Mouse (Mus musculus): Measurements from ENCODE around the gene Nmt1.

GRCm38 (mm10) chr11:103103621-103104020 lies 75.6 kb downstream of the Nmt1 start:
- TF ChIP-seq TAL1 (conservative IDR thresholded peaks at IDR 0.05; ENCODE audit: low read depth, low read length): no peak
- TF ChIP-seq CTCF (IDR thresholded peaks at IDR 0.05; ENCODE audit: low read depth, low read length): no peak

All from G1E (cell line).